Mouse (Mus musculus) liver, embryonic 14.5 days (tissue): ENCODE measurements around the gene Tubb1.
A peak's percentile ranks its signal among the peaks of the same experiment; 100 is the strongest.

Experiments
- CTCF ChIP-seq: IDR thresholded peaks from 2 replicates; pipeline ENCODE4 v1.5.1; 2016; ENCODE audit warnings: antibody characterized with exemption, low read depth, control low read depth
- EP300 ChIP-seq: IDR thresholded peaks from 2 replicates; pipeline ENCODE4 v1.6.1; 2016; ENCODE audit warnings: antibody characterized with exemption, low read depth

GRCm38 (mm10) chr2:174492858-174493257 is 42.4 kb downstream of the Tubb1 start:
- TF ChIP-seq CTCF: peak; percentile 49
- no peak for TF ChIP-seq EP300
